Mouse (Mus musculus): ENCODE measurements around the gene Pikfyve.

The Pikfyve gene

DNA sequence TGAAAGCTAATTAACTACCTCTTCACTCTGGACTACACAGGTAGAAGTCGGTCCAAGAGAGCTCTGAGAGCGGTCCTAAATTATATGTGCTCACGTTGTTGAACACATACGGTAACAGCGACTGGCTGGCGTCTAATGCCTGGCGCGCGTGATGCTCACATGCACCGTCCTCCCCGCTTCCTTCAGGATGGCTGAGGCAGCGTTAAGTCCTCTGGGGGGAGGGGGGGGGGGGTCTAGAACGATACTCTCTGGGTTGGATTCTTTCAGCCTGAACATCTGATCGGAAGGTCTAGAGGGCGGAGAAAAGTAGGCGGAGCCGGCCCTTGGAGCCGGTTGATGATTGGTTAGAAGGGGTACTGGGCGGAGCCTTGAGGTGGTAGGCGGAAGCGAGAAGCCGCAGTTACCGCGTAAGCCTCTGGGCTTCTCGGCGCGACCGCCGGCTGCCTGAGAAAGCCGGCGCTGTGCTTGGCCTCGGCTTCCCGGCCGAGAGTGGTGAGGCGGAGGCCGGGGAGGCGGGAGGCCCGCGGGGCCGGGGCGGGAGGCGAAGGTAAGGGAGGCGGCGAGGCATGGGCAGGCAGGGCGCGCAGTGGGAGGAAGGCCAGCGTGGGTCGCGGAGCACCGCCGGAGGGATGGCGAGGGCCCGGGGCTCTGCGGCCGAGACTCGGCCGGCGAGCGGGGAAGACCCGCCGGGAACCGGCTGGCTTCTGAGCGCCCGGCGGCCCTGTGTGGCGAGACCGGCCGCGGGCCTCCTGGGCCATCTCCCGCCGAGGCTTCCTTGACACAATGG lies at the start of gene Pikfyve, which contains the start of gene Idh1:
TSS of gene Pikfyve (plus strand) at position 397 of the 787 bp plus-strand sequence.
TSS of gene Idh1 (minus strand) at position 214 of the 787 bp plus-strand sequence.
- DNase-seq (ENCODE audit: extremely low read depth, insufficient read length, low spot score), result peak; percentile 94

DNA sequence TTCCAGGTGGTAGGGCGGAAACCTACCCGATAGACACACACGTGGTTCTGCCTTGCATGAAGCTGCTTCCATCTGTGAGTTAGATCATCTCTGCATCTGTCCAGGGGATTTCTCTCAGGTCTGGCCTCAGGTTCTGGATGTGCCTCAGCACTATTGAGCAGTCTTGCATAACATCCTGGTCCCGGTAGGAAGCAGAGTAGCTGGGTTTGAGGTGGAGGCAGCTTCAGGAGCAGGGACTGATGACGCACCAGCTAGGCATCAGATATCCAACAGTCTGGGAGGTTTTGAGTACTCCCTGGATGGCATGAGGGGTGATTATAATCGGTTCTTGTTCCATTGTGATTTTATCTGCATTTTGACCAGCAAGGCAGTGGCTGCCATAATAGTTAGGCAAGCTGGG lies 48.9 kb upstream of the Pikfyve start:
- DNase-seq (ENCODE audit: extremely low read depth, insufficient read length, low spot score), result no peak

DNA sequence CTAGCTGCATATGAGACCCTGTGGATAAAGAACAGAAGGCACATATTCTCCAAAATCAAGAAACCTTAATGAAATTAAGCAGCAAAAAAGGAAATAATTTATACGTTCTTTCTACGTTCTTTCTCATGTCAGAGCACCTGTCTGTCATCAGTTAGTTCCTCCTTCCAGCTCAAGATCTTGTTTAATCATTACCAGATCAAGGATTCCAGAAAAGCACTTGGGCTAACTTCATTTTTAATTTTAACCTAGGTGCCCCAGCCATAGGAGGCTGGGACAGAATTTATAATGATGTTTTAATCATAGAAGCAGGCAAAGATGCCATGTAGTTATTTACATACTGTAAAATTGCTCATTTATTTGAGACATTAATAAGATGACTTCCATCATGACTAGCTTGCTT lies 41.7 kb upstream of the Pikfyve start:
- no peak for DNase-seq (ENCODE audit: extremely low read depth, insufficient read length, low spot score)

DNA sequence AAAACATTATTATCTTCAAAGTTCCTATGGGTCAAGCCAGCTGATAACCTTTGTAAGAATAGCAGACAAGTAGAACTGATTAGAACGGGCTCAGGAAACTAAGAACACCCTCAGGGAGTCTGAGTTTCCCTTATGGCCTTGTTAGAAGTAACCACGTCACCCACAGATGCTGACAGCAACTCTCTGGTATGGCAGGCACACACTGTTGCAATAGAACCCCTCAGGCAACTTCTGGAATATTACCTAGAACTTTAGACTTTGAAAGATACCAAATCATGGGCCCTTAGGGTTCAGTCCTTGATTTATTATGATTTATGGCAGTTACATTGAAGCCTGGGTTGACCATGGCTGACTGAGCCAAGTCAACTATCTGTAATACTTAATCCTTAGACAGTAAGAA lies 39.9 kb upstream of the Pikfyve start:
- no peak for DNase-seq (ENCODE audit: extremely low read depth, insufficient read length, low spot score)

DNA sequence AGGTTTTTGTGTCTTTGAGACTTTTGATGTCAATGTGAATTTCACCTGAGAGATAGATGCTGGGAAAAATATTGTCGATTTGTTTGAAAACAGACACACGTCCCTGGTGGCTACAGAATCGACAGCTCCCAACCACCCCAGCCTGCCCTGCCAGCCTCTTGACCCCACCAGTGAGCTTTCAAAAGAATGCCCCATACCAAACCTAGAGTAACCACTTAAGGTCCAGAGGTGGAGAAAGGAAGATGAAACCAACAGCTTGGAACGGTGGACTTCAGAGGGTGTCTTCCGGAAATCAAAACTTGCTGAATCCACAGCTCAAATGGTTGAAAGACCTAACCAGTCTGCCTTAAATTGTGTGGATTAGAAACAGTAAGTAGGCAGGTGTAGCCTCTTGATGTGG lies 39.2 kb upstream of the Pikfyve start:
- no peak for DNase-seq (ENCODE audit: extremely low read depth, insufficient read length, low spot score)

DNA sequence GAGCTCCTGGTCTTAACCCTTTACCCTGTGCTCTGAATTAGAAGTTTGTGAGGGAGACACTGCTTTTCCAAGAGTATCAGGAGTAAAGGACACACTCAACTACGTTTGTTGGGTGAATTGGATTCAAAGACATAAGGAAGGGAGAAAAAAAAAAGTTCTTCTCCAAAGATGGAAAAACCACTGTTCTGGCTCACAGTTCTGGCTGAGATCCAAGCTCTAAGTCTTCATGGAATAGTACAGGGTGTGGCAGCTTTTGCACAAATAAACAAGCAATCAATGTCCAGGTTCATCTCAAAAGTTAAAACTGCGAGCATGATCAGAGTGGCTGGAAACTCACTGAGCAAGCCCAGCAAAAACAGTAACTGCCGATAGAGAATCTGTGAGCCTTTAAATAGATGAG lies 38.5 kb upstream of the Pikfyve start:
- DNase-seq (ENCODE audit: extremely low read depth, insufficient read length, low spot score), result peak; percentile 9

DNA sequence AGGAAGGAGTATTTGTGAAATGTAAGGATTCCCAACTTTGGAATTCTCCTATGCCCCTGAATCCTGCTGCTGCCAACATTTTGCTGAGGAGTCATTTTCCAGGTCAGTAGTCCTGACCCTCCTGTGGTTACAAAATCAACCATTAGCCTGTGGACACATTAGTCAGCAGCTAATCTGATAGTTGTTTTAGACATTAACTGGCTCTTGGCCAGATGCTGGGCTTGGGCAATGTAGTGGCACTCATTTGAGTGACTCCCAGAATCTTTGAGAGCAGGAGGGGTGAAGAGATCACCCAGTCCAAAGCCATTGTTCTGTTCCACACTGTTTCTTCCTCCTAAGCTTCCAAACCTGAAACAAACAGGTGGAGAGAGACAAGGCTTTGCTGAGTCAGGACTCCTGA lies 31.7 kb upstream of the Pikfyve start:
- peak; percentile 60 for DNase-seq (ENCODE audit: extremely low read depth, insufficient read length, low spot score)

DNA sequence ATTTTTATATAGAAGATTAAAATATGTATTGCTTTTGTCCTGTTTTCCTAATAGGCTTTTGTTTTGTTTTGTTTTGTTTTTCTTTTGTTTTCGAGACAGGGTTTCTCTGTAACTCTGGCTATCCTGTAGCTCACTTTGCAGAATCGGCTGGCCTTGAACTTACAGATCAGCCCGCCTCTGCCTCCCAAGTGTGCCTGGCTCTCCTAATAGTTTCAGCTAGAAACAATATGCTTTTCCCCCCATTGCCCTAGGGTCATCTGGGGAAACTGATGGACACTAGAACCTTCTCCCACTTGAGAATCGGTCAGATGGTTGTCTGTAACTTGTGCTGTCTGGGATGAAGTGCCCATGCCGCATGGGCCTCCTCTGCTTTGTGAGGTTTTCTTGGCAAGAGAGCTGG lies 30.4 kb upstream of the Pikfyve start:
- no peak for DNase-seq (ENCODE audit: extremely low read depth, insufficient read length, low spot score)

DNA sequence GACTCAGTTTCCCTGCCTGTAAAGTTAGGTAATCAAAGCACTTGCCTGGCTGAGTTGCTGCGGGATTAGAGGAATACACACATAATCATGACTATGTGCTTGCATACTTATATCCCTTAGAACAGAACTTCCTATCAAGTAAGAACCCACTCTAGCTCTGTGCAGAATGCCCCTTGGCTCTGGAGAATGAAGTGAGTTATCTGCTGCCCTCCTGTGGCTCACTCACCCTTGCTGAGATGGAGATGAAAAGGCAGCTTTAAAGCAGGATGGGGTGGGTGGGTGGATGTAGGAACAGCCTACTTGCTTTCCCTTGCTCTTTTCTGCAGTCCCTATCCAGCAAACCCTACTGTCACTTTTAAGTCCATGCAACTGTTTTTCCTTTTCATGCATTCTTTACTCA lies 24.3 kb upstream of the Pikfyve start:
- DNase-seq (ENCODE audit: extremely low read depth, insufficient read length, low spot score), result no peak

DNA sequence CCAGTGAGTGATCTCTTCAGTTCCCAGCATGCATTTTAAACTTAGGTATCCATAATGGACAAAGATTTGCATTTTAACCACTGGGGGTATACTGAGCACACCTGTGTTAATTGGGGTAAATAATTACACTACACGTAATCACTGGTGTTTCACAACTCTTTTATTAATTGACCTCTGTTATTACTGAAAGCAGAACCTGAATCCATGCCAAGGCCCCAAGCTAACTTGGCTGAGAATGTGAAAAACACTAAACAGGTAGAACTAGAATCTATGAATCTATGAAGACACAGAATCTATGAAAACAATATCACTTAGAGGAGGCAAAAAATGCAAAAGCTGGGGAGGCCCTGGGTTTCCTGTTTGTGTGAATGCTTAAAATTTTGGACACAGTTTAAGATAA lies 19.0 kb upstream of the Pikfyve start:
- no peak for DNase-seq (ENCODE audit: extremely low read depth, insufficient read length, low spot score)

DNA sequence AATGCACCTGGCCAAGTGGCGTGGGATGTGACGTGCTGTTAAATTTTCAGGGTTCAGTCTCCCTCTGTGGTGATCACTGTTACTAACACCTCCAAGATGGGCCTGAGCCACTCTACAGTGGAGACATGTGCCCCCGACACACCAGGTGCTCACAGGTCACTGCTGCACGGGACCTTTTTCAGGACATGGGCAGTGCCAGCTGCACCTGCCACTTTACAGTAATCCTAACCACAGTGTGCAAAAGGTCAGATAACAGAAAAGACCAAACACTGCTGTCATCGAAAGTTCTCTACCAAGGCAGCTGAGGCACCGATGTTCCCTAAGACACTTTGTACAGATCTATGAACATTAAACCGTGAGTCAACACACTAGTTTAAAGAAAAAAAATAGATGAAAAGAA lies 16.9 kb upstream of the Pikfyve start:
- DNase-seq (ENCODE audit: extremely low read depth, insufficient read length, low spot score), result no peak

DNA sequence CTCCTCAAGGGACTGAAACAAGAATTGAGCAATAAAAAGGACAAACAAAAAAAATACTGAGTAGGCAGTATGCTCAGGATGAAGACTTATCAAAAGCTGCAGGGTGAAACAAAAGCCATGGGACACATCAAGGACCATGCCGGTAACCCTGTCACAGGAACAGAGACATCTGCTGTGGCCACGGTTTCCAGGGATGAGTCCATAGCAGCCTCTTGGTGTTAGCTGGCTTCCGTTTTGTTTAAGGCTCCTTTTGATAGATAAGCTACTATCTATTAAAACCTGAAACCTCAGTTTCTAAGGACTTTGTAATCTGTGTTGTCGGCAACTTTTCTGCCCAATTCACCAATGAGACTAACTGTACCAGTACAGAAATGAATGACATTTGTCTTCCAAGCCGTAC lies 16.5 kb upstream of the Pikfyve start:
- DNase-seq (ENCODE audit: extremely low read depth, insufficient read length, low spot score), result no peak

DNA sequence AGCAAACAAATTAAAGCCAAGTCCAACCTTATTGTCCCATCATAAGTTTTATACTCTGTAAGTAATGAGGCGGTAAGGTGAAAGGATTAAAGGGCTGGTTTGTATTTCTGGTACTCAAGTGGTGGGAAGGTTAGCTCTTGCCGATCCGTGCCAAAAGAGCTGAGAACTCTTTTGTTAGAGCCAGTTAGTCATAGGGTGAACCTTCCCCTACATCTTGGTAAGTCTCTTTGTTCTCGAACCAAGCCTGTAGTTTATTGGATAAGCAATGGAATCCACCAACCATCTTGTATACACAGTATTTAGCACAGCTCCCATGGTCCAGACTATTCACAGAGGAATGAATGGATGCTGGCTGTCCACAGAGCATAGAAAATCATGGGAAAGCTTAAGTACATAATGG lies 14.9 kb upstream of the Pikfyve start:
- no peak for DNase-seq (ENCODE audit: extremely low read depth, insufficient read length, low spot score)

DNA sequence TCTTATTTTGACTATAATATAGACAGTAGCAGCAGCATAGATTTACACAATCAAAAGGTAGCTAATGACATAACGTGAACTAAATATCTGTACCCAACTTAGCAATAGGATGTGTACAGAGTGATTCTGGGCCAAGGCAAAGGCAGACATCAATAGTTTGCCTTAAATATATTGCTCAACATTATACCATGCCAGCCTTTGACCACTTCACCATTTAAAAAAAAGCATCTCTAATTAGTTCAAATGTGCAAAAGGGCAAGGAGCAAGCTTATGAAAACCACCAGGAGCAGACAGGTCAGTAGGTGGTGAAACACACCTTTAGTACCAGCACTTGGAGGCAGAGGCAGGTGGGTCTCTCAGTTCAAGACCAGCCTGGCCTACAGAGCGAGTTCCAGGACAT lies 12.8 kb upstream of the Pikfyve start:
- DNase-seq (ENCODE audit: extremely low read depth, insufficient read length, low spot score), result no peak

DNA sequence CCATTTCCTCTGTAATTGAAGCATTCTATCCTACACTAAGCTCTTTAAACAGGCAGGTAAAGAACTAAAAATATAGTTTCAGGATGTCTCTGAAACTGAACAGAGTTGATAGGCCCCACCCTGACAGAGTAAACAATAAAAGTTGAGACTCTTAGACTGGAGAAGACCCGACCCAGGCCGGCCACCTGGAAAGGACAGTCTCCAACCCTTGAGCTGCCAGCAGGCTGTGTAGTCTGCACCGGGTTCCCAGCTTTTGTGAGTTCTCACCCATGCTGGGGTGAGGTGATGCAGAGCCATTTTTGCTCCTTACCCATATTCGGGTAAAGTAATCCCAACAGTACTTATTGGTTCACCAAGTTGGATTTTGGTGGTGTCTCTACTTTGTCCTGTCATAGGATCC lies 10.3 kb upstream of the Pikfyve start:
- DNase-seq (ENCODE audit: extremely low read depth, insufficient read length, low spot score), result no peak

DNA sequence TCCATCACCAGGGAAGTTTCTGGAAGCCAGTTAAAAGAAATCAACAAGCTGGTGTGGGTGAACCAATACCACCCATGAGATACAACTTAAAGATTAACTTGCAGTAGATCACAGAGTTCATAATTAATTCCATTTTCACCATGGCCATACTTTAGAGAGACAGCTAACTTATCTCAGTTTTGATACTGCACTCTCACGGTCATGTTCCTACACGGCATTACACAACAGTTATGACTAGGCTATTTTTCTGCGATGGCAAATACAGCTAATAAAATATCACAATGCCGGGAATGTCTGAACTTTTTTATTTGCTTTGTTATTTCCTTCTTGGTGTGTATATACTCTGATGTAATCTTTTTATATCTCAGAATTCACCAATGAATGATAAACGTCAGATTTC lies 9.6 kb upstream of the Pikfyve start:
- no peak for DNase-seq (ENCODE audit: extremely low read depth, insufficient read length, low spot score)

DNA sequence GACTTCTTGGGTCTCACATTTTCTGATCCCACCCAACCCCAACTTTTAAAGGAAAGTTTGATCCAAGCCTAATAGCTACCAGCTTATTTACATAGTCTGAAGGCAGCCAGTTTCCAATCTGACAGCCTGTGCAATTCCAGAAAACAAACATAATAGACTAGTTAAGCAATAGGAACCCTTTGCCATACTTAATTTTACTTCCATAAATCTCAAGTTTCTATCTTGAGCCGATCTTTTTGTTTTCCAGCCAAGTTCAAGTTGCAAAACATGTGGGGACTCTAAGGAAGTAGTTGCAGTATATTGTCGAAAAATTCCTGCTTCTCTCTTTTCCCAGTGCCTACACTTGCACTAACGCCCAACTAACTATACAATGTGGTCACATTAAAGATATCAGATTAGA lies 9.0 kb upstream of the Pikfyve start:
- DNase-seq (ENCODE audit: extremely low read depth, insufficient read length, low spot score), result no peak

DNA sequence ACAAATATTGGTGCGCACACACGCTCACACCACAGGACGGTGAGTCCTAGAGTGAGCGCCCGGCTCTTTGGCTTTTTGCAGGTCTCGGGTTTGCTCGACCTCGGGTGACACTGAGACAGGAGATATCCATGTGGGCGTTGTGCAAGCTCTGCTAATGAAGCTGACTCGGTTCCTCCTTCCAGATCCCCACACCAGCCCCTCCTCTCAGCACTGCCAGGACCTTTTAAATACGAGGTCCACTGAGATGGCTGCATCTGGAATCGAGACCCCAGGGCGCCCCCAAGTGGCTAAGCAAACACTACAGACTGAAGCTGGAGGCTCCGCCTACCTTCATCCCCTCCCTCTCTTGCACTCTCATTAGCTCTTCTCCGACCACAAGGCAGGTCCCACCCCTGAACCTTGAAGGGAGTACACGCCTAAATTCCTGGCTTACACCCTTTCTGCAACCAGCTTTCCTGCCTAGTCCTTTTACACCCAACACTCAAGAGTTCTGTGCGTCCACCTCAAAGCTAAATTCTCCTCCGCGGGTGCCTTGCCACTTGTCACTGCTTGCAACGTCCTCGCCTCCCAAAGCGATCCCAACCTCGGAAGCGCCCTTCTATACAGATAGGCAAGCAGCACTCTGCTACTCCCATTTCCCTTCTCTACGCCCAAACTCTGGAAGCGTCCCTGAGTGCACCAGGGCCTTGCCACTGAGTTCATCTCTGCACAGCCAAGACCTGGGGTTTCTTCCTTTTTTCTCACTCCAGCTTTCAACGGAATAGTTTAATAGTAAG lies 8.2 kb upstream of the Pikfyve start:
- DNase-seq (ENCODE audit: extremely low read depth, insufficient read length, low spot score), result peak; percentile 84

DNA sequence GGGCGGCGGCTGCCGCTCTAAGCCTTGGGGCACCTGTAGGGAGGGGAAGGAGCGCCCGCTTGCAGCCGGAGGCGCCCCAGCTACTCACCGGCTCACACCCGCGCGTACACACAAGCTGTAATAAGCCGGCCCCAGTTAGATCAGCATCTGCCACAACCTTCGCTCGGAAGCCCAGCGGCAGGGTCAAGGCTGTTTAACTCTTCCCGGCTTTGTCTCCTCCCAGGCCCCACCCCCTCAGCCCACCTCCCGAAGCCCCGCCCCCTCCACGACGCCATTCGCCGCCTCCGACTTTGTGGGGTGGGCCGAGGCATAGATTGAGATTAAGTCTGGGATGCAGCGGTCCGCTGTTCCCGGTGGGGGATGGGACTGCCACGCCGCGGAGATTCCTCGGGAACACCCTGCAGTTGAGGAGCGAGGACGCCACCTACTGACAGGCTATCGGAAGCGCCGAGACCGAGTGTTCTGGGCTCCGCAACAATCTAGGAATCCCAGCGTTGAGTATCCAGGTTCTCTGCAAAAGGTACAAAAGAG lies 7.5 kb upstream of the Pikfyve start:
- peak; percentile 98 for DNase-seq (ENCODE audit: extremely low read depth, insufficient read length, low spot score)

DNA sequence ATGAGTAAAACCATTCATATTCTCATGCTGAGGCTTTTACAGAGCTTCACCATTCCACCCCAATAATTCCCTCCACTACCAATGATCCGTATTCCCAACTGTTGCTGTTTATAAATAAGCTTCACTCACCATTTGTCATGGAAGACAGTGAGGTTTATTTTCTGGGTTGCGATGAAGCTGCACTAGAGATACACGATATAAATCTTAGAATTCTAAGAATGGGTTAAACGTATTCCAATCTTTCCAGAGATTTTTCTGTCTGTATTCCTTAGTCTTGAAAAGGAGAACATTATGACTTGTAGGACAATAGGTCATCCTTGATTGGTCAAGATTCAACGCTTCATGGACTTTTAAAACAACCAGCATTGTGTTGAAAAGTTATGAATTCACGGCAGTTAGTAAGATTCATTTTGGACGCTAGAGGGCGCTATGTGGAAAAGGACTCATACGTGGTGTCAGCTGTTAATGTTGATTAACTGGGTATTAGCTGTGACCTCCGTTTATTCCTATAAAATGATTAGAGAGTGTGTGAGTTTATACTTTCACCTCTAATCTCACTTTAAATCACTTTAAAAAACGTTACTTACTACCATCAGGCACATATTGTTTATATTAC lies 6.7 kb upstream of the Pikfyve start:
- DNase-seq (ENCODE audit: extremely low read depth, insufficient read length, low spot score), result peak; percentile 19

DNA sequence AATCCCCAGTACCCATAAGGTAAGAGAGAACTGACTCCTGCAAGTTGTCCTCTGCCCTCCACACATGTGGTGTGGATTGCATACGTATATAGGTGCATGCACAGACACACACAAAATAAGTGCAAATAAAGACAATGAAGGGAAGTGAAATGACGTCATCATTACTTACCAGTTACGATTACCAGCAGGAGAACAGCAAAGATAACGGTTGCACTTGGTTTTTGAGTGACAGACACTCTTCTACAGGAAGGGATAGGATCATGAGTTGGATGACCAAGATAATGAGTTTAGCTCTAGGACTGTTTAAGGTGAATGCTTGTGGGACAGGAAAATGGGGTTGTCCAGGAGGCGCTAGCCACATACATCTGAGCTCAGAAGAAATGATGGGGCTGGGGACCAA lies 5.0 kb upstream of the Pikfyve start:
- DNase-seq (ENCODE audit: extremely low read depth, insufficient read length, low spot score), result no peak
